Mouse (Mus musculus): Measurements from ENCODE around the gene Prss8. TPM values are rescaled to one million over a fixed set of nuclear protein-coding genes. Genes with fewer than 3 reads are reported as not detected.

Prss8 gene
- polyA plus RNA-seq, 1 experiment from 2014 or later = 4.0 TPM

DNA sequence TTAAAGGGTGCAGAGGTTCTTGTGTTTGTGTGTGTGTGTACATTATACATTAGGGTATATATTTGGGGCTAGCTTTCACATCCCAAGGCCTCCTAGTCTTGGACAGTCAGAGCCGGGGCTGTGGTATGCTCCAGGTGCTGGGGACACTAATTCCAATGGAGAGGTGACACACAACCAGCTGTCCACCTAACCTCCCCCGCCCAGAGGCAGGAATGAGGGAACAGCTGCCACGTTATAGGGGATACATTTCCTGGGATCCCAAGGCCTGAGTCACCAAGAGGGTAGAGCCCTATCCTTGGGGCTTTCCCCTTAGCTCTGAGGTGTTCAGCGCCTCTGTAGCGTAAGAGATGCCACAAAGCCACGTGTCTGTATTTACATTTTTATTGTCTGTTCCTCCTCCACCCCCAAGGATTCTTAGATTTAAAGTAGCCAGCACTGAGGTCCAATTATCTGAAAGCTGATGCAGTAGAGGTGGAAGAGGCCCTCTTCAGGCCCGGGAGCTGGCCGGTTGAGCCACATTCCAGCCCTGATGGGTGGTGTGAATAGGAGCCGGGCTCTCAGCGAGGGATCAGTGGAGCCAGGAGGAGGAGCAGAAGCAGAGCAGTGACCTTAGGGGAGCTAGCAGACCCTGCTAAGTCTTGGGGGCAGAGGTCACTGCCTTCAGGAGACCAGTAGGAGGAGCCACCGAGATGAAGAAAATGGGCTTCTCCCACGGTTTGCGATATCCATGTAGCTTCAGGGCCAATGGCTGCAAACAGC is 2.5 kb upstream of the Prss8 start:
- H3K4me3 ChIP-seq (ENCODE audit: low read depth, low read length) = no peak overlapping the region
- H3K27me3 ChIP-seq (ENCODE audit: control insufficient read depth, insufficient read depth, low read length) = peaks cover 18% of the 10 kb centered on the region
- WGBS = 18% methylated on average over 13 of the region's 13 CpGs
- H3K27ac ChIP-seq (replicated peaks; ENCODE audit: low read depth, low read length) = no peak overlapping the region
- no peaks in the 10 kb centered on the region for H3K36me3 ChIP-seq (ENCODE audit: control insufficient read depth, insufficient read depth, low read length)
- 0 out of 2 replicates have a peak, but pooled peaks cover 3% of the 10 kb centered on the region for H3K4me1 ChIP-seq (ENCODE audit: control insufficient read depth, insufficient read depth, low read length)
- H3K9me3 ChIP-seq (ENCODE audit: control insufficient read depth, low read length) = no peaks in the 10 kb centered on the region
- ATAC-seq (ENCODE audit: insufficient number of reproducible peaks, low FRiP score, low TSS enrichment, low read depth) (no peak), DNase-seq (ENCODE audit: low spot score) (no peak)
- no peak overlapping the region for H3K9ac ChIP-seq (ENCODE audit: low read length)
- H3K4me2 ChIP-seq (ENCODE audit: low read depth, severe bottlenecking) = no peak overlapping the region

DNA sequence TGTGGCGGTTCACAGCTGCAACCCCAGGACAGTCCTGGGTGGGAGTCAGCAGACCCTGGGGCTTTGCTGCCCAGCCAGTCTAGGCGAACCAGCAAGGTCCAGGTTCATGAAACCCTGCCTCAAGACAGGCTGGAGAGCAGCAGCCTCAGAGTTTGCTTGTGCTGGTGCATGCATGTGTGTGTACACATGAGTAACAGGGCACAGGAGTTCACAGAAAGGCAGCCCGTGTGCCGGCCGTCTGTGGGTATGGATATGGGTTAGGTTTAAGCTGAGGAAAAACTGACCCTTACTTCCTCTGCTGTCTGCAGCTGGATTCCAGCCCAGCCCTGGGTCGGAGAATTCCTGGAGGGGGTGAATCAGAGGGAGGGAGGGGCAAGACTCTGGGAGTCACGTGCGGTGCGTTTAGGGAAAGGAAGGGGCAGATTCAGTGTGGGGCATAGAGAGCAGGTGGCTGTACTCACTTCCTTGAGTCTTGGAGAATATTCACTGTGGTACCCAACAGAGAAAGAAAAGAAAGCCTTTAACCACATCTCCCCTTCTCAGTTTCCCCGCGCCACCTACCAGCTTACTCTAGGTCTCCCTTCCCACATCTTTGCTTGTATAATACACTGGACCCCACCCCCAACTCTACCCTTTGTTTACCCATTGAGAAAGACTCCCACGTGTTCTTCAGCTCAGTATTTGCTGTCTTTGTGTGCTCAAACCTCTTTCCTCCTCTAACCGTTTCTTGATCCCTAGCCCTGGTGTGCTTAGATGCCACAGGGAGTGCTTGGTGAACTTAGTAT is 1.6 kb upstream of the Prss8 start:
- no peak for DNase-seq (ENCODE audit: low spot score)
- no peak overlapping the region for H3K4me2 ChIP-seq (ENCODE audit: low read depth, severe bottlenecking)
- H3K9ac ChIP-seq (ENCODE audit: low read length) = peak overlapping the region; percentile 7; the same call in 1 of the 2 replicates
- H3K9me3 ChIP-seq (ENCODE audit: control insufficient read depth, low read length) = no peaks in the 10 kb centered on the region
- no peaks in the 10 kb centered on the region; the same call in 1 of the 2 replicates for H3K36me3 ChIP-seq (ENCODE audit: control insufficient read depth, insufficient read depth, low read length)
- H3K27ac ChIP-seq (replicated peaks; ENCODE audit: low read depth, low read length) = no peak overlapping the region
- WGBS = 47% methylated on average over 13 of the region's 13 CpGs
- H3K4me1 ChIP-seq (ENCODE audit: control insufficient read depth, insufficient read depth, low read length) = 0 out of 2 replicates have a peak, but pooled peaks cover 3% of the 10 kb centered on the region
- no peak for ATAC-seq (ENCODE audit: insufficient number of reproducible peaks, low FRiP score, low TSS enrichment, low read depth)
- H3K4me3 ChIP-seq (ENCODE audit: low read depth, low read length) = no peak overlapping the region
- peaks cover 18% of the 10 kb centered on the region for H3K27me3 ChIP-seq (ENCODE audit: control insufficient read depth, insufficient read depth, low read length)

DNA sequence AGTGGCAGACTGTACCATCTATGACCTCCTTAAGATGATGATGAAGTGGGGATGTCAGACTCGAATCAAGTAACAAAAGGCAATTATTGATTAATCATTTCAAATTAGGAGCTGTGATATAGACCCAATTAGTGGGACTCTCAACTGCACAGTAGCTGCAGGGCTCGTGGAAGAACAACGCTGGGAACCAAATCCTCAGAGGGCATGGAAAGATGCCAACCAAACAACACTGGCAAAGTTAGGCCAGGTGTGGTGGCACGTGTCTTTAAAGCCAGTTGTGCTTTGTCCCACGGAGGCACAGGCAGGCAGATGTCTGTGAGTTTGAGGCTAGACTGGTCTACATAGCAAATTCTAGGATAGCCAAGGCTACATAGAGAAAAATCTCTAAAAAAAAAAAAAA is 732 bp upstream of the Prss8 start:
- ATAC-seq (ENCODE audit: insufficient number of reproducible peaks, low FRiP score, low TSS enrichment, low read depth) = no peak
- DNase-seq (ENCODE audit: low spot score) = no peak

DNA sequence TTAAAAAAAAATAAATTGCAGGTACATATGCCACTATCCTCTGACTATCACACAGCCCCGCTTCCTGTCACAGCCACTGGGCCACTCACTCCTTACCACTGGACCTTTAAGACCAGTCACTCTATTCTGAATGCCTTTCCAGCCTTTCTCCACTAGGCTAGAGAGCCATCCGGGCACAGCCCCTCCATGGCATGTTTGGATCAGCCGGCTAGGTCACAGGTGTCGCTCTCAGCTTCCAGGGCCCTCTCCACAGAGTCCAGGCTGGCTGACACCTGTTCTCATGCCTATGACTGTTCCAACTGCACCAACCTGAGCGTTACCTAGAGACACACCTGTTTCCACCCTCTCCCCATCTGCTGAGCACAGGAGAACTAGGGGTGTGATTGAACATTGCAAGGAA is 1.3 kb downstream of the Prss8 start:
- no peak for ATAC-seq (ENCODE audit: insufficient number of reproducible peaks, low FRiP score, low TSS enrichment, low read depth)
- Histone ChIP-seq H3K27ac (replicated peaks; ENCODE audit: low read depth, low read length) (no peak overlapping the region), H3K36me3 (ENCODE audit: control insufficient read depth, insufficient read depth, low read length) (peaks cover 5% of the 10 kb centered on the region; the same call in 1 of the 2 replicates), H3K4me2 (ENCODE audit: low read depth, severe bottlenecking) (no peak overlapping the region), H3K4me1 (ENCODE audit: control insufficient read depth, insufficient read depth, low read length) (no peaks in the 10 kb centered on the region), H3K9me3 (ENCODE audit: control insufficient read depth, low read length) (no peaks in the 10 kb centered on the region), H3K27me3 (ENCODE audit: control insufficient read depth, insufficient read depth, low read length) (peaks cover 18% of the 10 kb centered on the region), H3K9ac (ENCODE audit: low read length) (no peak overlapping the region), H3K4me3 (ENCODE audit: low read depth, low read length) (no peak overlapping the region)
- no peak for DNase-seq (ENCODE audit: low spot score)
- WGBS = 56% methylated on average over 5 of the region's 5 CpGs

More for the DNA sequence above, 732 bp upstream of the Prss8 start:
- no peak overlapping the region for H3K27ac ChIP-seq (replicated peaks; ENCODE audit: low read depth, low read length)
- no peak overlapping the region for H3K4me2 ChIP-seq (ENCODE audit: low read depth, severe bottlenecking)
- H3K27me3 ChIP-seq (ENCODE audit: control insufficient read depth, insufficient read depth, low read length) = peaks cover 18% of the 10 kb centered on the region
- H3K4me1 ChIP-seq (ENCODE audit: control insufficient read depth, insufficient read depth, low read length) = no peaks in the 10 kb centered on the region
- no peaks in the 10 kb centered on the region for H3K9me3 ChIP-seq (ENCODE audit: control insufficient read depth, low read length)
- H3K4me3 ChIP-seq (ENCODE audit: low read depth, low read length) = no peak overlapping the region
- peaks cover 2% of the 10 kb centered on the region; the same call in 1 of the 2 replicates for H3K36me3 ChIP-seq (ENCODE audit: control insufficient read depth, insufficient read depth, low read length)
- WGBS = 83% methylated on average over 5 of the region's 5 CpGs
- H3K9ac ChIP-seq (ENCODE audit: low read length) = no peak overlapping the region

DNA sequence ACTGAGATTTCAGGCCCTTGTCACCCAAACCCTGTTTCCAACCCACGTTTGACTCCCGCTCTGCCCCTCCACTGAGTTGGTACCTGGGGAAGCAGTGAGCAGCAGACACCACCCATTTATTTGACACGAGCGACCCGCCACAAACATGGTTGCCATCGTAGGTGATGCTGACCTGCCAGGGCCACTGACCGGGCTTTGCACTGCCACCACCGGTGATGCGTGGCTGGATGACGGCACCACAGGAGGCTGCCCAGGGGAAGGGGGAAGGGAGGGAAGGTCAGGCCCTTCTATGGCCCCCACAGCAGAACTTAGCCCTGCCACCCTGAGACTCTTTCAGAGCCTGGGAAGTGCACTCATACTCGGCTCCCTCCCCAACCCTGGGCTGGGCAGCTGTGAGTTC is 2.2 kb downstream of the Prss8 start:
- 87% methylated on average over 11 of the region's 11 CpGs for WGBS
- Histone ChIP-seq H3K27ac (replicated peaks; ENCODE audit: low read depth, low read length) (no peak overlapping the region), H3K4me2 (ENCODE audit: low read depth, severe bottlenecking) (no peak overlapping the region), H3K4me1 (ENCODE audit: control insufficient read depth, insufficient read depth, low read length) (no peaks in the 10 kb centered on the region), H3K36me3 (ENCODE audit: control insufficient read depth, insufficient read depth, low read length) (peaks cover 5% of the 10 kb centered on the region; the same call in 1 of the 2 replicates), H3K27me3 (ENCODE audit: control insufficient read depth, insufficient read depth, low read length) (peaks cover 18% of the 10 kb centered on the region), H3K9me3 (ENCODE audit: control insufficient read depth, low read length) (no peaks in the 10 kb centered on the region), H3K9ac (ENCODE audit: low read length) (no peak overlapping the region), H3K4me3 (ENCODE audit: low read depth, low read length) (no peak overlapping the region)
- no peak for DNase-seq (ENCODE audit: low spot score)
- ATAC-seq (ENCODE audit: insufficient number of reproducible peaks, low FRiP score, low TSS enrichment, low read depth) = no peak

DNA sequence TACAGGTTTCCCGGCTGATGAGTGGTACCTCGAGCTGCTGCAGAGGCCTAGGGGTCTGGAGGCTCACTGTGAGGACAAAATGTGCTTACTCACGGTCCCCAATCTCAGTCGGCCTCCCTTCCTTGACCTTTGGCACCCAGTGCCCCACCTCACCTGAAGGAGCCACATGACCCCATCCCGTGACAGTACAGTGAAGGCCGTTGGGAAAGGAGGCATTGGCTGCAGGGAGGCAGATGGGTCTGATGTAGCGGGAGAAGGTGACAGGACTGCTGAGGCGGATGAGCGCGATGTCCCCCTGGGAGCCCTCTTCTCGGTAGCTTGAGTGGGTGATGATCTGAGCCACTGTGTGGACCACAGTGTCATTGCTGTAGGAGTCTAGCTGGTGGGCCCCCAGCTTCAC is 3.1 kb downstream of the Prss8 start:
- H3K4me3 ChIP-seq (ENCODE audit: low read depth, low read length) = no peak overlapping the region
- no peak overlapping the region for H3K27ac ChIP-seq (replicated peaks; ENCODE audit: low read depth, low read length)
- H3K9me3 ChIP-seq (ENCODE audit: control insufficient read depth, low read length) = no peaks in the 10 kb centered on the region
- ATAC-seq (ENCODE audit: insufficient number of reproducible peaks, low FRiP score, low TSS enrichment, low read depth) = no peak
- WGBS = 89% methylated on average over 11 of the region's 11 CpGs
- H3K4me2 ChIP-seq (ENCODE audit: low read depth, severe bottlenecking) = no peak overlapping the region
- H3K9ac ChIP-seq (ENCODE audit: low read length) = no peak overlapping the region
- DNase-seq (ENCODE audit: low spot score) = no peak
- H3K27me3 ChIP-seq (ENCODE audit: control insufficient read depth, insufficient read depth, low read length) = peaks cover 18% of the 10 kb centered on the region
- peaks cover 5% of the 10 kb centered on the region; the same call in 1 of the 2 replicates for H3K36me3 ChIP-seq (ENCODE audit: control insufficient read depth, insufficient read depth, low read length)
- no peaks in the 10 kb centered on the region for H3K4me1 ChIP-seq (ENCODE audit: control insufficient read depth, insufficient read depth, low read length)

DNA sequence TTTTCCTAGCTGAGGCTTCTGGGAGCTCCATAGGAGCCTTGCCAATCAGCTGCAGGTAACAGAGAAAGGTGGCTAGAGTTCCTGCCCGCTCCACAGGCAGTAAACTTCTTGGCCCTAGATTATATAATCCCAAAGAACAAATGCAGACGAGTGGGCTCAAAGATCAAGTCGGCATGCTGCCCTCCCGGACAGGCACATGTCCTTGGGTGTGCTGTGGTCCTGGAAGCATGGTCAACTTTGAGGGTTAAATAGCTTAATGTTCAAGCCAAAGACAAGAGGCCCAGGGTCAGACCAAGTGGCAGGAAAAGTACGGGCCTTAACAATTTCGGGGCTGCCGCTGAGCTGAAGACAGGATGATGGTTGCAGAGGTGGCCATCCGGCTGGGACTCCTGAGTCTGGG is 3.8 kb downstream of the Prss8 start:
- DNase-seq (ENCODE audit: low spot score) (no peak), ATAC-seq (ENCODE audit: insufficient number of reproducible peaks, low FRiP score, low TSS enrichment, low read depth) (no peak)
- WGBS = 89% methylated on average over 8 of the region's 8 CpGs
- Histone ChIP-seq H3K4me1 (ENCODE audit: control insufficient read depth, insufficient read depth, low read length) (no peaks in the 10 kb centered on the region), H3K9me3 (ENCODE audit: control insufficient read depth, low read length) (no peaks in the 10 kb centered on the region), H3K9ac (ENCODE audit: low read length) (no peak overlapping the region), H3K27ac (replicated peaks; ENCODE audit: low read depth, low read length) (no peak overlapping the region), H3K4me2 (ENCODE audit: low read depth, severe bottlenecking) (peak overlapping the region; percentile 17; the same call in 1 of the 2 replicates), H3K27me3 (ENCODE audit: control insufficient read depth, insufficient read depth, low read length) (peaks cover 18% of the 10 kb centered on the region), H3K4me3 (ENCODE audit: low read depth, low read length) (no peak overlapping the region), H3K36me3 (ENCODE audit: control insufficient read depth, insufficient read depth, low read length) (peaks cover 5% of the 10 kb centered on the region; the same call in 1 of the 2 replicates)

DNA sequence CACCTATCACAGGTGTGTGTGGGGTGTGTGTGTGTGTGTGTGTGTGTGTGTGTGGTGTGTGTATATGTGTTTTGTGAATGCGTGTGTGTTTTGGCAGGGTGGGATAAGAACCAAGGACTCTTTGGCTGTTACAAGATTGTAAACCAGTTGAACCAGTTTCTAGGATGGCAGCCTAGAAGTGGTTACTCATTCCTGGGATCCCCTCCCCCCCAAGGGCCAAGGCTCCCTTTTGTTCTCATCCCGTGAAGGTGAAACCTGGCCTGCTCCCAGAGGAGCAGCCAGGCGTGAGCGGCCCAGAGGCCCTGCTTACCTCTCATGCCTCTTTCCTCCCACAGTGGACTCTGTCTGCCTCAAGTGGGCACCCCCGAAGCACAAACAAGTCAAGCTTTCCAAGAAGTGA is 4.7 kb downstream of the Prss8 start:
- no peak for DNase-seq (ENCODE audit: low spot score)
- H3K4me3 ChIP-seq (ENCODE audit: low read depth, low read length) = no peak overlapping the region
- no peak overlapping the region for H3K27ac ChIP-seq (replicated peaks; ENCODE audit: low read depth, low read length)
- H3K9me3 ChIP-seq (ENCODE audit: control insufficient read depth, low read length) = no peaks in the 10 kb centered on the region
- no peak for ATAC-seq (ENCODE audit: insufficient number of reproducible peaks, low FRiP score, low TSS enrichment, low read depth)
- WGBS = 79% methylated on average over 5 of the region's 5 CpGs
- no peaks in the 10 kb centered on the region for H3K4me1 ChIP-seq (ENCODE audit: control insufficient read depth, insufficient read depth, low read length)
- no peak overlapping the region for H3K9ac ChIP-seq (ENCODE audit: low read length)
- peaks cover 16% of the 10 kb centered on the region for H3K27me3 ChIP-seq (ENCODE audit: control insufficient read depth, insufficient read depth, low read length)
- no peak overlapping the region for H3K4me2 ChIP-seq (ENCODE audit: low read depth, severe bottlenecking)
- H3K36me3 ChIP-seq (ENCODE audit: control insufficient read depth, insufficient read depth, low read length) = peaks cover 5% of the 10 kb centered on the region; the same call in 1 of the 2 replicates
